Mouse (Mus musculus) heart, adult 2 months (tissue): ENCODE measurements around the gene Dok4. TPM values are rescaled to one million over a fixed set of nuclear protein-coding genes. Genes with fewer than 3 reads are reported as not detected.
"Not testable (repeated sequence)": the region's sequence is repeated elsewhere in the genome, so short reads cannot be mapped to it uniquely, and the experiment has no call there.

Experiments used
- DNase-seq, 2 experiments: peaks; one replicate each; pipeline ENCODE4 v3.0.0; 2021
- H3K27ac ChIP-seq: fragments of 200-600 bp; 2 replicates; pipeline ENCODE4 v1.8.1; 2022
- H3K27me3 ChIP-seq: fragments of 200-500 bp; 2 replicates; pipeline ENCODE4 v1.6.1; 2012; ENCODE audit warnings: mild to moderate bottlenecking, low read length, inconsistent platforms, mixed read lengths; ENCODE audit not compliant: control insufficient read depth, insufficient read depth
- H3K36me3 ChIP-seq: fragments of 200-500 bp; 2 replicates; pipeline ENCODE4 v1.6.1; 2012; ENCODE audit warnings: low read length, inconsistent platforms; ENCODE audit not compliant: control insufficient read depth, insufficient read depth
- H3K4me1 ChIP-seq: fragments of 200-500 bp; 2 replicates; pipeline ENCODE4 v1.6.1; 2011; ENCODE audit warnings: low read length; ENCODE audit not compliant: control insufficient read depth, insufficient read depth
- H3K4me3 ChIP-seq: fragments of 200-600 bp; 2 replicates; pipeline ENCODE4 v1.8.1; 2022
- H3K79me2 ChIP-seq: fragments of 200-500 bp; replicated peaks from 2 replicates; pipeline ENCODE4 v1.6.1; 2012; ENCODE audit warnings: mild to moderate bottlenecking, inconsistent platforms, low read length, moderate library complexity, mixed read lengths; ENCODE audit not compliant: control insufficient read depth, insufficient read depth
- H3K9ac ChIP-seq: fragments of 200-500 bp; 2 replicates; pipeline ENCODE4 v1.6.1; 2012; ENCODE audit warnings: low read depth, mild to moderate bottlenecking, control low read depth, inconsistent platforms, low read length, mixed read lengths
- CTCF ChIP-seq: fragments of 200-600 bp; IDR thresholded peaks from 2 replicates; pipeline ENCODE4 v1.8.1; 2022; ENCODE audit warnings: antibody characterized with exemption, mild to moderate bottlenecking, moderate library complexity
- EP300 ChIP-seq: fragments of 200-500 bp; IDR thresholded peaks from 2 replicates; pipeline ENCODE4 v1.6.1; 2011; ENCODE audit warnings: low read depth, low read length, control low read depth; ENCODE audit not compliant: insufficient read depth
- POLR2A ChIP-seq: fragments of 200-500 bp; IDR thresholded peaks from 2 replicates; pipeline ENCODE4 v1.6.1; 2011; ENCODE audit warnings: mild to moderate bottlenecking, low read depth, low read length, control low read depth; ENCODE audit not compliant: insufficient read depth
- WGBS: fragments of 180-500 bp; shearing (Covaris S2); methylation state at CpG from one replicate; pipeline ENCODE4 v1.1.7; 2018; 5-methylcytosine and 5-hydroxymethylcytosine counted together
- intact Hi-C: fragments of 180-260 bp; cut with DNase I; formaldehyde crosslinking; loops from one replicate; pipeline ENCODE4 v1.15.1; 2025
- polyA plus RNA-seq: library from polyadenylated mRNA; depleted of rRNA; stranded (reverse); fragments of >200 nt; gene quantifications from 2 replicates; pipeline ENCODE4 v1.2.3, GENCODE M21; 2012
- total RNA-seq, 2 experiments: library from RNA; stranded (reverse); gene quantifications; 2 replicates each; pipeline ENCODE4 v1.2.3; 2021

Gene Dok4
- total and polyA plus RNA-seq, 3 experiments, result 13.7 to 23.0 (median 14.8) TPM

DNA sequence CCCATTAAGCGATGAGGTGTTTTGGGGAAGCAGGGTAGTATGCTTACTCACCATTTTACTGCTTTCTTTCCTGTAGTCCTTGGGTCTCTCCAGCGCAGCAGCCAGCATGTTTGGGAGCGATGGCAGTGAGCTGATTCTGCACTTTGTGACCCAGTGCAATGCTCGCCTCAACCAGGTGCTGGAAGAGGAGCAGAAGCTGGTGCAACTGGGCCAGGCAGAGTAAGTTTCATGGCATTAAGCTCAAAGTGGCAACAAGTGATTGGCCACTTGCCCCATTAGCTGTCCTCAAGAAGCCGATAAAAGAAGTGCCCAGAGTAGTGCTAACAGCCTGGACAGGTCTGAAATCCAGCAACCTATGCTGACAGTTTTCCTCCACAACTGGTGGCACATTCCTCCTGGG, 26.1 kb downstream of the Dok4 start:
- DNase-seq, result no peak
- Histone ChIP-seq H3K27ac (no peak overlapping the region), H3K9ac (no peak overlapping the region), H3K36me3 (no peaks in the 10 kb centered on the region), H3K79me2 (no peaks in the 10 kb centered on the region), H3K4me1 (no peaks in the 10 kb centered on the region), H3K27me3 (no peaks in the 10 kb centered on the region), H3K4me3 (no peak overlapping the region)
- intact Hi-C loops, result no loop called here
- no peak for TF ChIP-seq CTCF
- no peak for TF ChIP-seq POLR2A
- no peak for TF ChIP-seq EP300
- 75% methylated on average over 5 of the region's 5 CpGs for WGBS

DNA sequence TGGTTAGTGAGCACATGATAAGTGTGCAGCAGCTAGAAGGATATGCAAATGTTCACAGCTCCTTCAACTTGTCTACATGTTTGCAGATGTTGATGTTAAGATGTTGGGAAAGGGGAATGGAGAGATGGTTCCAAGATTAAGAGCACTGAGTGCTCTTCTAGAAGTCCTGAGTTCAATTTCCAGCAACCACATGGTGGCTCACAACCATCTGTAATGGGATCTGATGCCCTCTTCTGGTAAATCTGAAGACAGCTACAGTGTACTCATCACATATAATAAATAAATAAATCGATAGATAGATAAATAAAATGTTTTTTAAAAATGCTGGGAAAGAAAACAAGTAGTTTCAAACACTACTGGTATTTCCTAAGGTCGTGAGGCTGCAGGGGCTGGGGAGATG, 34.9 kb downstream of the Dok4 start:
- no peak overlapping the region for H3K4me3 ChIP-seq
- 51% methylated on average over 2 of the region's 2 CpGs for WGBS
- H3K36me3 ChIP-seq, result peaks cover 2% of the 10 kb centered on the region
- intact Hi-C loops, result no loop called here
- H3K27me3 ChIP-seq, result no peaks in the 10 kb centered on the region
- peaks cover 2% of the 10 kb centered on the region for H3K4me1 ChIP-seq
- H3K9ac ChIP-seq, result no peak overlapping the region
- H3K27ac ChIP-seq, result no peak overlapping the region
- no peak for DNase-seq
- TF ChIP-seq CTCF (peak; percentile 40), EP300 (no peak), POLR2A (no peak)
- peaks cover 4% of the 10 kb centered on the region for H3K79me2 ChIP-seq

GRCm38 (mm10) chr8:94838600-94838999, 37.5 kb downstream of the Dok4 start:
- Histone ChIP-seq H3K79me2 (peaks cover 4% of the 10 kb centered on the region), H3K9ac (peak overlapping the region; percentile 99), H3K4me3 (peak overlapping the region; percentile 70), H3K36me3 (peaks cover 2% of the 10 kb centered on the region; the same call in 1 of the 2 replicates), H3K27me3 (no peaks in the 10 kb centered on the region), H3K4me1 (peaks cover 2% of the 10 kb centered on the region), H3K27ac (peak overlapping the region; percentile 96)
- WGBS, result 0% methylated on average over 24 of the region's 24 CpGs
- intact Hi-C loops, result loop anchor here (2.0 kb wide), 1 partner anchor 18 kb away; the partner anchor contains the start of gene Polr2c
- no peak; the same call in 1 of the 2 replicates for TF ChIP-seq POLR2A
- TF ChIP-seq CTCF, result no peak
- no peak for TF ChIP-seq EP300
- DNase-seq, result peak in 1 of 2 experiments; percentile 87

GRCm38 (mm10) chr8:94837662-94838574, 38.2 kb downstream of the Dok4 start, which contains the start of the genes Coq9 and Ciapin1:
Coq9 (plus strand) TSS chr8:94838321.
Ciapin1 (minus strand) TSS chr8:94838358.
- WGBS, result under 1% methylated on average over 82 of the region's 82 CpGs
- H3K4me1 ChIP-seq, result peaks cover 2% of the 10 kb centered on the region
- no peaks in the 10 kb centered on the region for H3K27me3 ChIP-seq
- intact Hi-C loops, result loop anchor here (2.0 kb wide), 2 partner anchors 15 to 19 kb away; partner anchors contain the start of gene Polr2c
- H3K36me3 ChIP-seq, result peaks cover 5% of the 10 kb centered on the region; the same call in 1 of the 2 replicates
- H3K9ac ChIP-seq, result peak within 1 kb of the TSS; percentile 99
- peak within 1 kb of the TSS; percentile 70 for H3K4me3 ChIP-seq
- H3K27ac ChIP-seq, result peak within 1 kb of the TSS; percentile 96
- DNase-seq, result peak; percentile 95 to 96
- TF ChIP-seq EP300, result peak; percentile 46; the same call in 1 of the 2 replicates
- peak; percentile 88 for TF ChIP-seq POLR2A
- no peak for TF ChIP-seq CTCF
- H3K79me2 ChIP-seq, result peaks cover 4% of the 10 kb centered on the region

DNA sequence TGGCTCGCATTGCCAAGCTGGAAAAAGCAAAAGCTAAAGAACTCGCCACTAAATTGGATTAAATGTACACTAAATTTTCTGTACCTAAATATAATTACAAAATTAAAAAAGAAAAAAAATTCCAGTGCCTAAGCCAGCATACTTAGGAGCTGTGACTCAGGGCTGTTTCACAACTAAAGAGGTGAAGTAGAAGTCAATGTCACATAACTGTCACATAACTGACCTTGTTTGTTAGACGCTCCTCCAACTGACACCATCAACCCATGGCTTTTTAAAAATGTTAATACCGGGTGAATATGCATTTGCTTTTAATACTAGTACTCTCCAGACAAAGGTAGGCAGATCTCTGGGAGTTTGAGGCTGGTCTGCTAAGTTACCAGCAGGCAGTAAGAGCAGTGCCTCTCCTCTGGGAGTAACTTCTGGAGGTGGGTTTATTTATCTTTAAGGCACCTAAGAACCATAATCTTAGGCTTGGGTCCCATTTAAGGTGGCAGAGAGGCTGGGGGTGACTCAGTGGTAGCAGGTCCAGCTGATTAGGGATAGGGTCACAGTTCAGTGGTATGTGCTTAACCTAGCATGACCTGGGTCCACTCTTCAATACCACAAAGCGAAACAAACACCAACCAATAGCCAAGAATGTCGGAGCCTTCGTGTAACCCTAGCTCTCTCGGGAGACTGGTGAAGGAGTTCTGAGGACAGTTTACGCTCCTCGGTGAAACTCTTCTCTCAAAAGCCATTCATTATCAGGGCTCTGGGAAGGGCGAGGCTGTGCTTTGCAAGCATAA, 39.5 kb downstream of the Dok4 start:
- H3K27ac ChIP-seq, result peak overlapping the region; percentile 96
- H3K79me2 ChIP-seq, result peaks cover 5% of the 10 kb centered on the region
- WGBS, result 60% methylated on average over 11 of the region's 11 CpGs
- DNase-seq, result no peak
- peak overlapping the region; percentile 68 for H3K9ac ChIP-seq
- peaks cover 4% of the 10 kb centered on the region for H3K4me1 ChIP-seq
- peaks cover 5% of the 10 kb centered on the region; the same call in 1 of the 2 replicates for H3K36me3 ChIP-seq
- no peaks in the 10 kb centered on the region for H3K27me3 ChIP-seq
- intact Hi-C loops, result loop anchor here (2.0 kb wide), 1 partner anchor 14 kb away; no protein-coding TSS in a partner anchor
- TF ChIP-seq POLR2A, result no peak
- TF ChIP-seq CTCF, result no peak
- no peak for TF ChIP-seq EP300
- peak overlapping the region; percentile 70 for H3K4me3 ChIP-seq

DNA sequence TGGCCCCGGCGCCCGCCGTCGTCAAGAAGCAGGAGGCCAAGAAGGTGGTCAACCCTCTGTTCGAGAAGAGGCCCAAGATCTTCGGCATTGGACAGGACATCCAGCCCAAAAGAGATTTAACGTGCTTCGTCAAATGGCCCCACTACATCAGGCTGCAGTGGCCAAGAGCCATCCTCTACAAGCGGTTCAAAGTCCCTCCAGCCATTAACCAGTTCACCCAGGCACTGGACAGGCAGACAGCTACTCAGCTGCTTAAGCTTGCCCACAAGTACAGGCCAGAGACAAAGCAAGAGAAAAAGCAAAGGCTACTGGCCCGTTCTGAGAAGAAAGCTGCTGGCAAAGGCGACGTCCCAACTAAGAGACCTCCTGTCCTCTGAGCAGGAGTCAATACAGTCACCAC, 40.4 kb downstream of the Dok4 start:
- H3K4me3 ChIP-seq, H3K4me1 ChIP-seq, H3K27me3 ChIP-seq, H3K27ac ChIP-seq, H3K79me2 ChIP-seq, H3K9ac ChIP-seq, DNase-seq, H3K36me3 ChIP-seq: not testable (repeated sequence)
- intact Hi-C loops, result loop anchor here (2.0 kb wide), 1 partner anchor 13 kb away; no protein-coding TSS in a partner anchor
- 86% methylated on average over 13 of the region's 13 CpGs for WGBS

- H3K9ac ChIP-seq, DNase-seq, H3K4me3 ChIP-seq, intact Hi-C loops, H3K4me1 ChIP-seq, H3K79me2 ChIP-seq, H3K27me3 ChIP-seq, H3K27ac ChIP-seq, H3K36me3 ChIP-seq: not testable (repeated sequence)
- 72% methylated on average over 7 of the region's 7 CpGs for WGBS
These were observed 42.2 kb downstream of the Dok4 start for GRCm38 (mm10) chr8:94833901-94834405.
